Mouse (Mus musculus): ENCODE measurements around the gene Invs.

GRCm38 (mm10) chr4:48396949-48397348, 117.4 kb downstream of the Invs start:
- no peak for TF ChIP-seq CTCF (IDR thresholded peaks at IDR 0.05; ENCODE audit: borderline replicate concordance, control insufficient read depth, extremely low read depth, insufficient read depth, low read length, poor library complexity)
- TF ChIP-seq POLR2A (IDR thresholded peaks at IDR 0.05; ENCODE audit: control insufficient read depth, extremely low read depth, insufficient read depth, low read length, poor library complexity) = no peak

Data from thymus, adult 2 months (tissue).